Mouse (Mus musculus) testis, postnatal 10 days (tissue): ENCODE data around the gene Mtg2.

Experiments
- DNase-seq: peaks from one replicate; pipeline ENCODE4 v3.0.0; 2021; ENCODE audit warnings: low spot score

Gene Mtg2

GRCm38 (mm10) chr2:180051986-180052733 lies 18.2 kb upstream of the Mtg2 start:
- no peak for DNase-seq

GRCm38 (mm10) chr2:180053001-180053400 lies 17.4 kb upstream of the Mtg2 start:
- no peak for DNase-seq

DNA sequence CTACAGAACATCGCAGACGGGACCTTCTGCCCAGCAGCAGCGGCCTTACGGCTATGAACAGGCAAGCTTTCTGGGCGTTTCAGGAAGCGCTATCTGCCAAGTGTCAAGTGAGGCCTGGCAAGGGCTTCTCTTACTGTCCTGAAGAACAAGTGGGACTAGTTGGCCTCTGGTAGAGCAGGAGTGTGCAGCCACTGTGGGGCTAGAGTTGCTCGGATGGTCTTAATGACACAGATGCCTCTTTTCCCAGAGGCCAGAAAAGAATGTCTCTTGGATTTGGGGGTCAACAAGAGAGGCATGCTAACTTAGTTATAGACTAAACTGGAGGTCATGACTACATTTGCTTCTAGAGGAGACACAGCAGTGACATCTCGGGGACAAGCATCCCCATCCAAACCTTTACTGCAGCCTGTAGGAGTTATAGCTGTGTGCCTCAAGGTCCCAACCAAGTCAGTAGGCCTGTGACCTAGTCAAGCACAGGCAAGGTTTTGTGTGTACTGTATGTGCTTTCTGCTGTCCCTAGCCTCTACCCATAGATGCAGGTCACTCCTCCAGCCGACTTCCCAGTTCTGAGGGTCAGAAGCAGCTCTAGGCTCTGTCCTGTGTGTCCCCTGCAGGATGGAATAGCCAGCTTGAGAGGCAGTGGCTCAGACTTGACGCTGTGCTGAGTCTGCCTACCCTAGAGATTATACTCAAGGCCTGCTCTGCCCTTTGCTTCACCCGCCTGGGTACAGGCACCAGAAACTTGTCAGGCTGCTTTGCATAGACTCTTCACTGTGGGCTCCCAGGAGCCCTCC lies 6.9 kb upstream of the Mtg2 start:
- no peak for DNase-seq

- DNase-seq = no peak
Observed at GRCm38 (mm10) chr2:180069770-180070480, 463 bp upstream of the Mtg2 start.

DNA sequence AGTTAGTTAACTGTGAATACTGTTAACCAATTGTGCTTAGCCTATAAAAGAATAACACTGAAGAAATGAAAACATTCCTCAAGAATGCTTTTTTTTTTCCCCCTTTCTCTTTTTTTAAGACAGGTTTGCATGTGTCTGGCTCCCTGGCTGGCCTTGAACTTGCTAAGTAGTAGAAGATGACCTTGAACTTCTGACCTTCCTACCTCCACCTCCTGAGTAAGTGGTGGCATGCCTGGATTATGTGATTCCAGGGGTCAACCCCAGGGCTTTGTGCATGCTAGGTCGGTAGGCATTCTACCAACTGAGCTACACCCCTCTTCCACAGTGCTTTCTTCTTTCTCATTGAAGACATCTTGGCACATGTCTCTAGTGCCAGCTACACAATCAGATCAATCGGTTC lies 1.3 kb downstream of the Mtg2 start:
- DNase-seq = no peak

DNA sequence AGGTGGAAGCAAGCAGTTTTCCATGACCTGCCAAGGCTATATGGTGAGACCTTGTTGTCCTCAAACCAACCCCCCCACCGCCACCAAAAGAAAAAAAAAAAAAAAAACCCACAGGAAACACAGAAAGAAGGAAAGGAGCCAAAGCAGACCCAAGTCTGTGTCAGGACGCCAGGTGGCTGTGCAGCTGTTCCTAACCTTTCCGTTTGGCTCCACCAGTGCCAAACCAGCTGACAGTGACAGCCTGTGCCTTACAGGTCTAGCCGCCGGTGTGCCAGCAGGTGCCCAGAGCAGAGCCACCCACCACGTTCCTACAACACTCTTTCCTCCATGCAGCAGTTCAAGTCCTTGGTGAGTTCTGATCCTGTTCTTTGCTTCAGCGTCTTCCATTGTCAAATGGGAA lies 2.5 kb downstream of the Mtg2 start:
- no peak for DNase-seq

DNA sequence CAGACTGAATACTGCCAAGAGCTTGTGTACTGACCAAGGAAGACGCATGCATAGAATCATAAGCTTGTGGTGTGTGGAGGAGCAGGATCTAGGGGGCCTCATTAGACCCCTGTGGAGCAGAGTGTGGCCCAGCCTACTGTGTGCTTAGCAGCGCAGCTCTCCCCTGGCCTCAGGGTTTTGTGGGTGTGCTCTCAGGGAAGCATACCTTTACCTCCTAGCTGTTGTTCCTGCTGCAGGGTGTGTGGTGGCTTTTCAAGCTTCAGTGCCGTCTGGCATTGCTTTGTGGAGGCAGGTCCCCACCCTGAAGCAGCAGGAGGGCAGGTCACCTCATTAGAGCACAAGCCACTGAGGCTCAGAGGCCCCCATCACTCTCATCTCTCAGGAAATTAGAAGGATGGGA lies 7.2 kb downstream of the Mtg2 start:
- DNase-seq = no peak

- DNase-seq = no peak
Observed at GRCm38 (mm10) chr2:180080680-180081079, 10.3 kb downstream of the Mtg2 start.

DNA sequence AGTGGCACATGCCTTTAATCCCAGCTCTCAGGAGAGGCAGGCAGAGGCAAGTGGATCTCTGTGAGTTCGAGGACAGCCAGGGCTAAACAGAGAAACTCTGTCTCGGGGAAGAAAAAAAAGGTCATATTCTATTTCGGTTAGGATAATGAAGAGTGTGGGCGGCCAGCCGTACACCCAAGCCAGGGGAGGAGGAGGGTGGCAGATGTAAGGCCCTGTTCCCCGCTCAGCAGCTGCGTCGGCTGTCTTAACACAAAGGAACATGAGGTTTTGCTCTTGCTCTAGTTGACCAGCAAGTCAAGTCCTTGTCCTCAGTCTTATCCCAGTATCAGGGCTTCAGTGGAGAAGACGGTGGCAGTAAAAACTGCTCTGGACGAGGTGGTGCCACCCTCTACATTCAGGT lies 12.7 kb downstream of the Mtg2 start:
- no peak for DNase-seq

DNA sequence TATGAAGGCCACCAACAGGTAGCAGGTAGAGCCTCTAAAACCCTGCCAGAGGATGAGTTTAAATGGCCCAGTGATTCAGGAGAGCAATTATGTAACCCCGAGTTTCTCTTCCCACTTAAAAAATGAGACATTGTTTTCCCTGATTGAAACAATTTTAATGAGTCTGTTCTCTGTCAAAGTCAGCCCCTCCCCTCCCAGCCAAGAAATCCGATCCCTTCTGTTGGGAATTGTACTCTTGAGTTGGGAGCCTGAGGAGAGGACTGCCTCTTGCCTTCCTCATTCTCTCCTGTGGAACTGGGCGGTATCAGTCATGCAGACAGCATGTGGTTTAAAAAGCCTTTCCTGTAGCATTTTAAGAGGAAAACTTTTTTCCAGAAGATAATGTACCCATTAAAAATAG lies 14.2 kb downstream of the Mtg2 start:
- no peak for DNase-seq

DNA sequence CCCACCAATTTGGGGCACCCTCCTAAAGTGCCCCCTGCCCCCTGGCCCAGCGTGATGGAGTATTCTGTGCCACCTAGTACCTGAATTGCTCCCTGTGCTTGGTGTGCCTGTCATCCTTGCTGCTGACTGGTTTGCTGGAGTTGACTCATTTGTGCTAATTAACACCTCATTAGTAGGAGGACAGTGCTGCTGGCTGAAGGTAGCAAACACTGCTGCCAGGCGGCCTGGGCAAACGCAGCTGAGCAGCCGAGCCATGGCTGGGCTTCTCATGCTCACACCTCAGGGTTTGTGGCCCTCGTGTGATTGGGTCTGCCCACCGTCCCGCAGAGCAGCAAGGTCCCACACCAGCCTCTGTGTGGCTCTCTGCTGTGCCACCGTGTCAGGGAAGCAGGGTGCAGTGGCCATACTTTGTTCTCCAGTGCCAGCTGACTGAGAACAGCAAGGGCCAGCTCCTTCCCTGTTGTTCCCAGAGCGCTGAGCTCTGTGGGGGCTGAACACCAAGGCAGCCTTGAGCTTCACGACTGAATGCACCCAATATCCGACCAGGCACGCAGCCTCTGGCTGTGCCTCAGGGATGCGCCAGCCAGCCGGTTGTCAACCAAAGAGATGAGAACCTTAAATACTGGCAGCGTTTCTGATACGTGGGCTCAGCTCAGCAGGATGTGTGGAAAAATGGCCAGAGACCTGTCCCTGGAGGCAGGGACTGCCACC lies 15.7 kb downstream of the Mtg2 start:
- no peak for DNase-seq

- no peak for DNase-seq
Observed at GRCm38 (mm10) chr2:180086637-180087027, 16.2 kb downstream of the Mtg2 start.

- no peak for DNase-seq
Observed at GRCm38 (mm10) chr2:180087472-180087871, 17.1 kb downstream of the Mtg2 start.

GRCm38 (mm10) chr2:180090285-180090684 lies 19.9 kb downstream of the Mtg2 start:
- no peak for DNase-seq

- DNase-seq = no peak
Observed at GRCm38 (mm10) chr2:180095711-180096110, 25.3 kb downstream of the Mtg2 start.

DNA sequence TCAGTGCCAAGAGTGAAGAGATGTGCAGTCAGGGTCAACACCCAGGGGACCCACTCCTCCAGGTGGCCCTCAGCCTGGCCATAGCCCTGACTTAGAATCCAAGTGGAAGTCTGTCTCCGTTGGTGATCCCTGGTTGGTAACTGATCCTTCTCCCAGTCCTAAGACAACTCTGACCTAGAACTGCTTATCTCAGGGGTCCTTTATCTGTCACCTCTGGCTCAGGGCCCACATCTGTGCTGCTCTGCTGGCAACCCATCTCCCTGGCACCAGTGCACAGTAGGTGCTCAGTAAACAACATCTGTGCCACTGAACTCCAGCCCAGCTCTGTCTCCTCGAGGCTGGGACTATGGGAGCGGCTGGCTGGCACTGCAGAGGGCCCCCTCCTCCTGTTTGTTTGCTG lies 27.2 kb downstream of the Mtg2 start:
- DNase-seq = no peak

GRCm38 (mm10) chr2:180098167-180098566 lies 27.8 kb downstream of the Mtg2 start:
- DNase-seq = no peak

- no peak for DNase-seq
Observed at GRCm38 (mm10) chr2:180099529-180099928, 29.1 kb downstream of the Mtg2 start.

- DNase-seq = no peak
Observed at GRCm38 (mm10) chr2:180103151-180103977, 33.0 kb downstream of the Mtg2 start.

GRCm38 (mm10) chr2:180103978-180104658 lies 33.7 kb downstream of the Mtg2 start, which contains the start of gene Hrh3:
Gene Hrh3, minus strand, starts transcription at chr2:180104488.
- peak; percentile 87 for DNase-seq
